Mouse (Mus musculus): ENCODE results near the gene Plekhm1. TPM values are rescaled to one million over a fixed set of nuclear protein-coding genes. Genes with fewer than 3 reads are reported as not detected.
"Not testable (repeated sequence)": the region's sequence is repeated elsewhere in the genome, so short reads cannot be mapped to it uniquely, and the experiment has no call there.

Plekhm1 gene
- polyA plus RNA-seq, 1 experiment = 8.3 TPM

GRCm38 (mm10) chr11:103325172-103325571 lies 87.3 kb downstream of the Plekhm1 start:
- TF ChIP-seq CTCF (IDR thresholded peaks at IDR 0.05; ENCODE audit: borderline replicate concordance, insufficient read depth, low read length) = peak; percentile 91
- no peak for TF ChIP-seq POLR2A (IDR thresholded peaks at IDR 0.05; ENCODE audit: low read depth, low read length)
- no peak overlapping the region for H3K4me3 ChIP-seq (ENCODE audit: insufficient read depth, low read length)
- no peak overlapping the region for H3K27ac ChIP-seq (ENCODE audit: insufficient read depth, low read length)
- H3K4me1 ChIP-seq (ENCODE audit: control insufficient read depth, insufficient read depth, low read length) = peaks cover 4% of the 10 kb centered on the region; the same call in 1 of the 2 replicates

- no peak overlapping the region for H3K4me3 ChIP-seq (ENCODE audit: insufficient read depth, low read length)
- H3K27ac ChIP-seq (ENCODE audit: insufficient read depth, low read length) = no peak overlapping the region
- TF ChIP-seq POLR2A (IDR thresholded peaks at IDR 0.05; ENCODE audit: low read depth, low read length) = no peak
- TF ChIP-seq CTCF (IDR thresholded peaks at IDR 0.05; ENCODE audit: borderline replicate concordance, insufficient read depth, low read length) = no peak
- peaks cover 4% of the 10 kb centered on the region; the same call in 1 of the 2 replicates for H3K4me1 ChIP-seq (ENCODE audit: control insufficient read depth, insufficient read depth, low read length)
Measured at GRCm38 (mm10) chr11:103324723-103325122, 87.8 kb downstream of the Plekhm1 start.

- not testable (repeated sequence) for H3K4me1 ChIP-seq (ENCODE audit: control insufficient read depth, insufficient read depth, low read length); H3K4me3 ChIP-seq (ENCODE audit: insufficient read depth, low read length); H3K27ac ChIP-seq (ENCODE audit: insufficient read depth, low read length)
Measured at GRCm38 (mm10) chr11:103322832-103323231, 89.7 kb downstream of the Plekhm1 start.

- Histone ChIP-seq H3K27ac (ENCODE audit: insufficient read depth, low read length) (no peak overlapping the region), H3K4me3 (ENCODE audit: insufficient read depth, low read length) (no peak overlapping the region), H3K4me1 (ENCODE audit: control insufficient read depth, insufficient read depth, low read length) (peaks cover 4% of the 10 kb centered on the region; the same call in 1 of the 2 replicates)
- TF ChIP-seq CTCF (IDR thresholded peaks at IDR 0.05; ENCODE audit: borderline replicate concordance, insufficient read depth, low read length) (no peak), POLR2A (IDR thresholded peaks at IDR 0.05; ENCODE audit: low read depth, low read length) (no peak)
Measured at GRCm38 (mm10) chr11:103320646-103321045, 91.8 kb downstream of the Plekhm1 start.

- Histone ChIP-seq H3K4me1 (ENCODE audit: control insufficient read depth, insufficient read depth, low read length) (peaks cover 4% of the 10 kb centered on the region; the same call in 1 of the 2 replicates), H3K27ac (ENCODE audit: insufficient read depth, low read length) (no peak overlapping the region), H3K4me3 (ENCODE audit: insufficient read depth, low read length) (no peak overlapping the region)
- no peak for TF ChIP-seq CTCF (IDR thresholded peaks at IDR 0.05; ENCODE audit: borderline replicate concordance, insufficient read depth, low read length)
- TF ChIP-seq POLR2A (IDR thresholded peaks at IDR 0.05; ENCODE audit: low read depth, low read length) = no peak
Measured at GRCm38 (mm10) chr11:103320196-103320595, 92.3 kb downstream of the Plekhm1 start.

GRCm38 (mm10) chr11:103318042-103318441 lies 94.4 kb downstream of the Plekhm1 start:
- Histone ChIP-seq H3K27ac (ENCODE audit: insufficient read depth, low read length) (no peak overlapping the region), H3K4me3 (ENCODE audit: insufficient read depth, low read length) (no peak overlapping the region), H3K4me1 (ENCODE audit: control insufficient read depth, insufficient read depth, low read length) (peaks cover 8% of the 10 kb centered on the region; the same call in 1 of the 2 replicates)
- TF ChIP-seq CTCF (IDR thresholded peaks at IDR 0.05; ENCODE audit: borderline replicate concordance, insufficient read depth, low read length) (no peak), POLR2A (IDR thresholded peaks at IDR 0.05; ENCODE audit: low read depth, low read length) (no peak)

- H3K4me1 ChIP-seq (ENCODE audit: control insufficient read depth, insufficient read depth, low read length) = peaks cover 13% of the 10 kb centered on the region
- H3K4me3 ChIP-seq (ENCODE audit: insufficient read depth, low read length) = no peak overlapping the region
- TF ChIP-seq POLR2A (IDR thresholded peaks at IDR 0.05; ENCODE audit: low read depth, low read length) (no peak), CTCF (IDR thresholded peaks at IDR 0.05; ENCODE audit: borderline replicate concordance, insufficient read depth, low read length) (no peak)
- H3K27ac ChIP-seq (ENCODE audit: insufficient read depth, low read length) = no peak overlapping the region
Measured at GRCm38 (mm10) chr11:103315379-103315778, 97.1 kb downstream of the Plekhm1 start.

- Histone ChIP-seq H3K27ac (ENCODE audit: insufficient read depth, low read length) (no peak overlapping the region), H3K4me3 (ENCODE audit: insufficient read depth, low read length) (no peak overlapping the region), H3K4me1 (ENCODE audit: control insufficient read depth, insufficient read depth, low read length) (peaks cover 14% of the 10 kb centered on the region)
- TF ChIP-seq CTCF (IDR thresholded peaks at IDR 0.05; ENCODE audit: borderline replicate concordance, insufficient read depth, low read length) (no peak), POLR2A (IDR thresholded peaks at IDR 0.05; ENCODE audit: low read depth, low read length) (no peak)
Measured at GRCm38 (mm10) chr11:103314736-103315374, 97.6 kb downstream of the Plekhm1 start.

Other genes with a start within 250 kb of the Plekhm1 start
- 1.1 TPM in 1 of 2 replicates, not detected in the other for gene Fmnl1, start 241.6 kb downstream of the Plekhm1 start, polyA plus RNA-seq (2011; ENCODE audit: insufficient read length, low read depth, missing spikeins)
- gene 1700023F06Rik, start 204.1 kb downstream of the Plekhm1 start, polyA plus RNA-seq (2011; ENCODE audit: insufficient read length, low read depth, missing spikeins) = 0.68 TPM in 1 of 2 replicates, not detected in the other
- not detected in 2 replicates for gene Spata32, start 194.3 kb downstream of the Plekhm1 start, polyA plus RNA-seq (2011; ENCODE audit: insufficient read length, low read depth, missing spikeins)
- 8.4 and 8.5 TPM in 2 replicates for gene Map3k14, start 145.2 kb downstream of the Plekhm1 start, polyA plus RNA-seq (2011; ENCODE audit: insufficient read length, low read depth, missing spikeins)
- 2.0 and 4.5 TPM in 2 replicates for gene Arhgap27, start 49.0 kb downstream of the Plekhm1 start, polyA plus RNA-seq (2011; ENCODE audit: insufficient read length, low read depth, missing spikeins)
- gene Lrrc37a, start 91.9 kb upstream of the Plekhm1 start, polyA plus RNA-seq (2011; ENCODE audit: insufficient read length, low read depth, missing spikeins) = not detected in 2 replicates
- not detected in 2 replicates for gene Gm884, start 208.5 kb upstream of the Plekhm1 start, polyA plus RNA-seq (2011; ENCODE audit: insufficient read length, low read depth, missing spikeins)
- gene Lyzl6, start 226.2 kb upstream of the Plekhm1 start, polyA plus RNA-seq (2011; ENCODE audit: insufficient read length, low read depth, missing spikeins) = not detected in 2 replicates
- gene Rprml, start 236.9 kb upstream of the Plekhm1 start, polyA plus RNA-seq (2011; ENCODE audit: insufficient read length, low read depth, missing spikeins) = not detected in 2 replicates

Data from embryonic fibroblast, embryonic 13.5 days (primary cell).